Mouse (Mus musculus): ENCODE data around the gene Clpx. TPM values are rescaled to one million over a fixed set of nuclear protein-coding genes. Genes with fewer than 3 reads are reported as not detected.

The Clpx gene
- total and polyA plus RNA-seq, 3 experiments: 31.1 to 45.6 (median 34.5) TPM

DNA sequence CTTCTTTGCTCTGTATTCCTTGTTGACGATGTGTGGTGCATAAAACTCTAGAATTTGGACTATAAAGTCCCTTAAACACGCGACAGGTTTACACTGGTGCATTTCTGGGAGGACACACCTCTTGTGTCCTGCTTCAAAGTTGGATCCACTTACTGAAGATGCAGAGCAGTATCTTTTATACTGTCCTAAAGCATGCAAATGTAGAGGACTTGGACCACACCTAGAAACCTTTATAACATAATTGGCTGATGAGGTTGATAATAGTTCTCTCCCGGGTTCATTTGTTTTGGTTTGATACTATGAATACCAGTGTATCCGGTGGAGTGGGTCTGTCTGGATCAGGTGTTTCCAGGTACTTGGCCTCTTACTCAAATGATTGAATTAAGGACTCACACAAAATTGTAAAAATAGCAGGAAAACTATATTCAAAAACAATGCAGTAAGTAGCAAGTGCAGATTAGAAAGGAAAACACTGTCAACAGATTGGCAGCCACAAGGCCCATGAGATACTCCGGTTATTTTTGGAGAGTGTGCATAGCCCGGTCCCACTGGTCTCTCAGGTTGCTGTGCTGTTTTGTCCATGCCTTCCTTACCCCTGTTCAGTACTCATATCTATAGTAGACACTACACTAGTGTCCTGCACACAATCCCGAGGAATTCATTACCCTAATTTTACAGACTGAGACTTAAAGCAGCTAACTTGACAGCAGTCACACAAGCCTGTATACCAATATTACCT is 53.2 kb downstream of the Clpx start:
- DNase-seq (ENCODE audit: extremely low read depth): no peak
- in situ Hi-C loops (cut with MboI; ENCODE audit: low pct_ligation_motif_present, low pct_unique_long_range_greater_than_20kb, low sequenced_read_pairs): no loop called here
- Histone ChIP-seq H3K4me3 (replicated peaks in 1 of 3; ENCODE audit: low read depth in 2 of 3, low read length in 2 of 3, poor library complexity in 1 of 3) (peak overlapping the region; percentile 72 to 96 (median 83)), H3K4me2 (ENCODE audit: insufficient read depth, low read depth, poor library complexity, severe bottlenecking) (peak overlapping the region; percentile 75), H3K79me2 (replicated peaks; ENCODE audit: control insufficient read depth, extremely low read depth, insufficient read depth, poor library complexity, severe bottlenecking) (peaks cover 34% of the 10 kb centered on the region), H3K27me3 (replicated peaks) (no peaks in the 10 kb centered on the region), H3K27ac (ENCODE audit: insufficient read depth, low read depth) (no peak overlapping the region), H3K4me1 (ENCODE audit: control insufficient read depth in 1 of 2, insufficient read depth in 2 of 2) (peaks cover 0 to 17% of the 10 kb centered on the region in 2 experiments; a peak in 3 of 4 replicates), H3K36me3 (replicated peaks in 1 of 2; ENCODE audit: control insufficient read depth in 1 of 2, insufficient read depth in 1 of 2, low read length in 1 of 2) (peaks cover 0 to 9% of the 10 kb centered on the region in 2 experiments), H3K9ac (ENCODE audit: insufficient read depth, low read depth) (peak overlapping the region; percentile 99), H3K9me3 (replicated peaks; ENCODE audit: low read length) (peaks cover 6% of the 10 kb centered on the region)
- 0 out of 2 replicates have a peak, but pooled peaks have one; percentile 13 for TF ChIP-seq MXI1 (IDR thresholded peaks at IDR 0.05; ENCODE audit: low read depth, low read length)
- no peak for TF ChIP-seq BHLHE40 (IDR thresholded peaks at IDR 0.05; ENCODE audit: low read depth, low read length)
- TF ChIP-seq TBP (conservative IDR thresholded peaks at IDR 0.05; ENCODE audit: low read depth, low read length): no peak
- dilution Hi-C loops (cut with MboI; ENCODE audit: extremely low pct_ligation_motif_present, extremely low pct_unique_long_range_greater_than_20kb, low sequenced_read_pairs): no loop called here

DNA sequence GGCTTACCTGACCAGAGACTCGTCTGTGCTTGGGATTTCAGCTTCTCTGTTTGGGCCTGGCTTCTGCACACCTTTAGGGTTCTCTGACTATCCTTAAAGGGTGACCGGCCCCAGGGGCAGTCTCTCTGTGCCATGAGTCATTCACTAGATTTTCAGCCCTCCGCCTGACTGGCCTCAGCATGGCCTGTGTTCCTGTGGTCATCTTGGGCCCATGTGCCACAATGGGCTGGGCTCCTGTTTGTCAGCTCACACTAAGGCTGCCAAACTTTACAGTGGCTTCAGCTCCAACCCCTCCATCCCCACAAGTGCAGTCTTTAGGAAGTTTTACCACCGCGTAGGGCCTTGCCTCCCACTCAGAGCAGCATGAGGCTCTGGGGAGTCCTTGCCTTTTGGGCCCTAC is 59.2 kb downstream of the Clpx start:
- Histone ChIP-seq H3K9ac (ENCODE audit: insufficient read depth, low read depth) (no peak overlapping the region), H3K36me3 (replicated peaks in 1 of 2; ENCODE audit: control insufficient read depth in 1 of 2, insufficient read depth in 1 of 2, low read length in 1 of 2) (peaks cover 19 to 58% of the 10 kb centered on the region in 2 experiments), H3K27ac (ENCODE audit: insufficient read depth, low read depth) (no peak overlapping the region), H3K27me3 (replicated peaks) (no peaks in the 10 kb centered on the region), H3K9me3 (replicated peaks; ENCODE audit: low read length) (no peaks in the 10 kb centered on the region), H3K4me1 (ENCODE audit: control insufficient read depth in 1 of 2, insufficient read depth in 2 of 2) (peaks cover 0 to 12% of the 10 kb centered on the region in 2 experiments; a peak in 1 of 4 replicates), H3K4me2 (ENCODE audit: insufficient read depth, low read depth, poor library complexity, severe bottlenecking) (no peak overlapping the region), H3K79me2 (replicated peaks; ENCODE audit: control insufficient read depth, extremely low read depth, insufficient read depth, poor library complexity, severe bottlenecking) (peaks cover 36% of the 10 kb centered on the region), H3K4me3 (replicated peaks in 1 of 3; ENCODE audit: low read depth in 2 of 3, low read length in 2 of 3, poor library complexity in 1 of 3) (no peak overlapping the region)
- in situ Hi-C loops (cut with MboI; ENCODE audit: low pct_ligation_motif_present, low pct_unique_long_range_greater_than_20kb, low sequenced_read_pairs) (no loop called here), dilution Hi-C loops (cut with MboI; ENCODE audit: extremely low pct_ligation_motif_present, extremely low pct_unique_long_range_greater_than_20kb, low sequenced_read_pairs) (no loop called here)
- no peak for TF ChIP-seq CTCF (conservative IDR thresholded peaks at IDR 0.05 in 1 of 2, IDR thresholded peaks at IDR 0.05 in 1 of 2; ENCODE audit: low read depth in 2 of 2, low read length in 2 of 2)
- TF ChIP-seq SMC3 (IDR thresholded peaks at IDR 0.05; ENCODE audit: low read depth, low read length): no peak
- no peak for TF ChIP-seq USF1 (IDR thresholded peaks at IDR 0.05; ENCODE audit: low read depth, low read length)
- no peak for TF ChIP-seq USF2 (conservative IDR thresholded peaks at IDR 0.05; ENCODE audit: low read depth, low read length)
- TF ChIP-seq MAX (IDR thresholded peaks at IDR 0.05; ENCODE audit: low read length): no peak
- no peak for TF ChIP-seq JUN (IDR thresholded peaks at IDR 0.05; ENCODE audit: insufficient read depth, low read depth, low read length)
- TF ChIP-seq NELFE (IDR thresholded peaks at IDR 0.05; ENCODE audit: low read depth, low read length): no peak
- no peak for TF ChIP-seq ETS1 (conservative IDR thresholded peaks at IDR 0.05; ENCODE audit: low read depth, low read length)
- TF ChIP-seq ZNF384 (IDR thresholded peaks at IDR 0.05; ENCODE audit: low read depth, low read length): no peak
- TF ChIP-seq UBTF (IDR thresholded peaks at IDR 0.05; ENCODE audit: low read depth, low read length): no peak
- TF ChIP-seq CHD2 (IDR thresholded peaks at IDR 0.05; ENCODE audit: low read length): no peak
- no peak for TF ChIP-seq RCOR1 (conservative IDR thresholded peaks at IDR 0.05; ENCODE audit: low read depth, low read length)
- no peak for TF ChIP-seq NRF1 (IDR thresholded peaks at IDR 0.05; ENCODE audit: low read depth, low read length)
- DNase-seq (ENCODE audit: extremely low read depth): no peak

All from CH12.LX (cell line).